Mouse (Mus musculus): ENCODE results near the gene Npy2r. TPM values are rescaled to one million over a fixed set of nuclear protein-coding genes. Genes with fewer than 3 reads are reported as not detected.

Gene Npy2r
- polyA plus RNA-seq (2012; rRNA removed) = 0.01 TPM in 1 of 2 replicates, not detected in the other

DNA sequence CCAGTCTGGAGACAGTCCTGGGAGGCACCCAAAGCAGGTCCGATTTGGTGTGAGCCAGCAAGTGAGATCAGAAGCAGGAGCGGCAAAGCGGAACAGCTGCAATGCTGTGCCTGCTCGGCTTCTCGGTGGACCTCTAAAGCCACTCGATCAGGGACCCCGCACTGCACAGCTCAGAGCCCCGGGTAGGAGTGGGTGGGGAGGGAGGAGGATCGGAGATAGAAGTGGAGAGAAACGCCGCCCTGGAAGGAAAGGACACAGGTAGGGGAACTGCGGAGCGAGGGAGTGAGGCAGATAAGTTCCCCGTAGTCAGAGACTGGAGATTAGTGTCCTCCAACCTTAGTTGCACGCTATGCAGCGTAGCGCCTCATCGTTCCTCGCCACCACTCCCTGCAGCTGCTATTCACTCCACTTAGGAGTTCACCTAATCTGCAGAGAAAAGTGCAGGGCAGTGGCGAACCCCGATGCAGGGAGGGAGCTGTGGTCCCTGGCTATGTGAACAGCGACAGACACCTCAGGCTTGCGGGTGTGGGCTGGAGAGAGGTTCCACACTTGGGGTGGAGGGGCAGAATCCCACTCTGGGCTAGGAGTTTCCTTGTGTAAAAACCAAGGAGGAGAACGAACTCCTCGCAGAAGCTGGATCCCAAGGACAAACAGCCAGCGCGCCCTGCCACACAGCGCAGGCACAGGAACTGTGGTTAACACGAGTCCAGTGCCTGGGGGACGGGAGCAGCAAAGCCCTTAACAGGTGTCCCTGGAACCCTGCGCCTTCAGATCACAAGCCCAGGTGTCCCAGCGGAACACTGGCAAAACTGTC, at the start of gene Npy2r:
Gene Npy2r, minus strand, starts transcription at position 177 of the 814 bp plus-strand sequence.

Other genes with a start within 250 kb of the Npy2r start
- 0.06 and 0.08 TPM in 2 replicates for gene Map9, start 190.0 kb downstream of the Npy2r start, polyA plus RNA-seq (2012; rRNA removed)

Measured in liver, embryonic 14 days (tissue).